Mouse (Mus musculus) testis, adult 2 months (tissue): ENCODE data around the gene Lrmda. TPM values are rescaled to one million over a fixed set of nuclear protein-coding genes. Genes with fewer than 3 reads are reported as not detected.

Source experiments
- H3K27ac ChIP-seq: fragments of 200-500 bp; 2 replicates; pipeline ENCODE4 v1.5.1; 2012; ENCODE audit warnings: low read depth, low read length; ENCODE audit not compliant: control insufficient read depth, insufficient read depth
- H3K27me3 ChIP-seq: fragments of 200-500 bp; 2 replicates; pipeline ENCODE4 v1.6.1; 2012; ENCODE audit warnings: mild to moderate bottlenecking, low read length, moderate library complexity; ENCODE audit not compliant: control insufficient read depth, insufficient read depth
- H3K36me3 ChIP-seq: fragments of 200-500 bp; 2 replicates; pipeline ENCODE4 v1.6.1; 2012; ENCODE audit warnings: mild to moderate bottlenecking, low read length; ENCODE audit not compliant: control insufficient read depth, insufficient read depth
- H3K4me1 ChIP-seq: fragments of 200-500 bp; 2 replicates; pipeline ENCODE4 v1.6.1; 2012; ENCODE audit warnings: low read length; ENCODE audit not compliant: control insufficient read depth, insufficient read depth
- H3K4me3 ChIP-seq: fragments of 200-500 bp; 2 replicates; pipeline ENCODE4 v1.5.1; 2012; ENCODE audit warnings: low read depth, mild to moderate bottlenecking, low read length, moderate library complexity, mixed read lengths; ENCODE audit not compliant: control insufficient read depth
- CTCF ChIP-seq: fragments of 200-500 bp; IDR thresholded peaks from 2 replicates; pipeline ENCODE4 v1.5.1; 2012; ENCODE audit warnings: low read depth, mild to moderate bottlenecking, inconsistent platforms, low read length, moderate library complexity; ENCODE audit not compliant: control insufficient read depth, insufficient read depth, insufficient replicate concordance
- POLR2A ChIP-seq: fragments of 200-500 bp; IDR thresholded peaks from 2 replicates; pipeline ENCODE4 v1.6.1; 2012; ENCODE audit warnings: low read depth, mild to moderate bottlenecking, inconsistent platforms, low read length, moderate library complexity; ENCODE audit not compliant: control insufficient read depth
- polyA plus RNA-seq: library from polyadenylated mRNA; depleted of rRNA; stranded (reverse); fragments of >200 nt; gene quantifications from 2 replicates; pipeline ENCODE4 v1.2.3, GENCODE M21; 2012

Gene Lrmda
- polyA plus RNA-seq, 1 experiment: 2.1 TPM

- TF ChIP-seq CTCF (no peak), POLR2A (no peak)
- Histone ChIP-seq H3K4me1 (no peaks in the 10 kb centered on the region), H3K4me3 (no peak overlapping the region), H3K36me3 (no peaks in the 10 kb centered on the region), H3K27me3 (no peaks in the 10 kb centered on the region), H3K27ac (no peak overlapping the region)
Measured at GRCm38 (mm10) chr14:22364010-22364748, 344.7 kb downstream of the Lrmda start.

- Histone ChIP-seq H3K4me1 (no peaks in the 10 kb centered on the region), H3K36me3 (no peaks in the 10 kb centered on the region), H3K27ac (no peak overlapping the region), H3K4me3 (no peak overlapping the region), H3K27me3 (no peaks in the 10 kb centered on the region)
- TF ChIP-seq CTCF: no peak
- TF ChIP-seq POLR2A: no peak
Measured at GRCm38 (mm10) chr14:22364771-22365355, 345.4 kb downstream of the Lrmda start.

- no peaks in the 10 kb centered on the region for H3K4me1 ChIP-seq
- H3K27me3 ChIP-seq: no peaks in the 10 kb centered on the region
- no peaks in the 10 kb centered on the region for H3K36me3 ChIP-seq
- TF ChIP-seq CTCF (no peak), POLR2A (no peak)
- H3K27ac ChIP-seq: no peak overlapping the region
- H3K4me3 ChIP-seq: no peak overlapping the region
Measured at GRCm38 (mm10) chr14:22367615-22368014, 348.1 kb downstream of the Lrmda start.

DNA sequence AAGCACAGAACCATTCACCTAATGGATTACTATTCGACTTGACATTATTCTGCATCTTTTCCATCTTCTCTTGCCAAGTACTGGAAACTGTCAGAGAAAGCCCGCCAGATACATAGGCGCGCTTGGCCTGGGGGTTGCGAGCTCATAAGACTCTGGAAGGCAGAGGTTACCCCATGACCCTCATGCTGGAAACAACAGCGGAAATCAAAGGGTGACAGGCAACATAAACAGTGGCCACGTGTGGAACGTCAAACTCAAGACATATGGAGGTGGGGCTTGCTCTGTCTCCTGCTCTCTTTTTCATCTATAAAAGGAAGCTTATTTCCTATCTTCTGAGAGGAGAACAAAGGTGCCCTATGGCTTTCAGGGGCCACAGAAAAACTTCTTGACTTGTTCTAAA lies 351.6 kb downstream of the Lrmda start:
- TF ChIP-seq POLR2A (no peak), CTCF (no peak)
- no peaks in the 10 kb centered on the region for H3K27me3 ChIP-seq
- no peak overlapping the region for H3K27ac ChIP-seq
- H3K36me3 ChIP-seq: no peaks in the 10 kb centered on the region
- no peaks in the 10 kb centered on the region for H3K4me1 ChIP-seq
- no peak overlapping the region for H3K4me3 ChIP-seq

DNA sequence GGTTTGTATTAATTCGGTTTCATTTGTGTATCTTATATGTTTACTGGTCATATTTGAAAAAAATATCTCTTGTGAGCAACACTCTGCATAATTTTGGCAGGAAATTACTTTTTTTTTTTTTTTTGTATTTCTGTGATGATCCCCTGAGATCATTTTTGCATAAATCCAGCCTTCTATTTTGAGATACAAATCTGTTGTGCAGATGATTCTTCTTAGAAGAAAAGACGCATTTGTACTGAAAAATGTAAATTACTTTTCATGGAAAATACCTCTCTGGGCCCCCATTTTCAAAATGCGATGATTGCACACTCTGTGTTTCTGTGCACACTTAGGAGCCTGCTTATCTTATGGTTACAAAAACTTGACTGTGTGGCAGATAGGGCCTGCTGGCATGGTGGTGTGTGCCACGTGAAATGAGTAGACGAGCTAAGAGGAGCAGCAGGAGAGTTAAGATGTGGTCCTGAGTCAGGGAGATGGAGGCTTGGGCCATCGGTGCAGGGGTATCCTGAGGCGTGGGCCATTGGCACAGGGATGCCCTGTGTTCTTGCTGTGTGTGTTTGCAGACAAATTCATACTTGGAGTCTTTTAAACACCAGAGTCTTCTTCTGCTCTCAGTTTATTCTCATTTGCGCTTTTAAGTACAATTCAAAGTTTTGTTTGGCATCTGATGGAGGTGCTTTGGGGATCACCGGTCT lies 353.3 kb downstream of the Lrmda start:
- Histone ChIP-seq H3K27ac (no peak overlapping the region), H3K27me3 (no peaks in the 10 kb centered on the region), H3K4me1 (no peaks in the 10 kb centered on the region), H3K4me3 (no peak overlapping the region), H3K36me3 (no peaks in the 10 kb centered on the region)
- TF ChIP-seq POLR2A (no peak), CTCF (no peak)

DNA sequence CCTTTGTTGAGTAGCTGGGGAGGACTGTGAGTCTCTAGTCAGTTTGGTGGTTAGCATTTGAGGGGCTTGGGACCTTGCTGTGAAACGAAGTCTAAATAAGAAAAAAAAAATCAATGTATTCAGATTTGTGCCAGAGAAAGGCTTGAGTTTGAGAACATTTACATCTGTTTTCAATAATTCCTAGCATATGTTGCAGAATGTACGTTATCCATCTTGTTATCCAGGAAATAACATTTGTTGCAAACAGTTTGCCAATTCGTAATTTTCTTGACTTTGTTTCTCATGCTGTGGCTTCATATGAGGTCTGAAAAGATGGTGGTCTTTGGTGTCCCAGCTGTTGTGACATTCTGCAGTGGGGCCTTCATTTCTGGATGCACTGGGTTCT lies 353.8 kb downstream of the Lrmda start:
- Histone ChIP-seq H3K27ac (no peak overlapping the region), H3K36me3 (no peaks in the 10 kb centered on the region), H3K4me1 (no peaks in the 10 kb centered on the region), H3K27me3 (no peaks in the 10 kb centered on the region), H3K4me3 (no peak overlapping the region)
- no peak for TF ChIP-seq POLR2A
- no peak for TF ChIP-seq CTCF

GRCm38 (mm10) chr14:22377148-22377547 lies 357.6 kb downstream of the Lrmda start:
- Histone ChIP-seq H3K36me3 (no peaks in the 10 kb centered on the region), H3K4me3 (no peak overlapping the region), H3K4me1 (no peaks in the 10 kb centered on the region), H3K27me3 (no peaks in the 10 kb centered on the region), H3K27ac (no peak overlapping the region)
- TF ChIP-seq CTCF (no peak), POLR2A (no peak)
